Mouse (Mus musculus) lung, adult 2 months (tissue): Measurements from ENCODE around the gene Manba. TPM values are rescaled to one million over a fixed set of nuclear protein-coding genes. Genes with fewer than 3 reads are reported as not detected.
A peak's percentile ranks its signal among the peaks of the same experiment; 100 is the strongest.
"Not testable (repeated sequence)": the region's sequence is repeated elsewhere in the genome, so short reads cannot be mapped to it uniquely, and the experiment has no call there.

Experiments used
- DNase-seq: peaks from one replicate; pipeline ENCODE4 v3.0.0; 2022
- H3K4me1 ChIP-seq: fragments of 200-500 bp; 2 replicates; pipeline ENCODE4 v1.6.1; 2011; ENCODE audit warnings: low read length; ENCODE audit not compliant: control insufficient read depth, insufficient read depth
- H3K4me3 ChIP-seq: fragments of 200-500 bp; replicated peaks from 2 replicates; pipeline ENCODE3; 2011; ENCODE audit warnings: low read depth, mild to moderate bottlenecking, control low read depth, low read length; ENCODE audit errors: extremely low read depth
- CTCF ChIP-seq: fragments of 200-500 bp; IDR thresholded peaks from 2 replicates; pipeline ENCODE4 v1.5.1; 2011; ENCODE audit warnings: mild to moderate bottlenecking, low read length, control low read depth; ENCODE audit not compliant: insufficient read depth
- POLR2A ChIP-seq: fragments of 200-500 bp; IDR thresholded peaks from 2 replicates; pipeline ENCODE4 v1.6.1; 2011; ENCODE audit warnings: low read depth, mild to moderate bottlenecking, control low read depth, low read length, borderline replicate concordance; ENCODE audit errors: extremely low read depth
- WGBS: fragments of 180-500 bp; shearing (Covaris S2); methylation state at CpG from one replicate; pipeline ENCODE4 v1.1.7; 2018; 5-methylcytosine and 5-hydroxymethylcytosine counted together
- polyA plus RNA-seq: library from polyadenylated mRNA; depleted of rRNA; stranded (reverse); fragments of >200 nt; gene quantifications from 2 replicates; pipeline ENCODE4 v1.2.3, GENCODE M21; 2012

The Manba gene
- polyA plus RNA-seq, 1 experiment = 9.8 TPM

- 83% methylated on average over 3 of the region's 3 CpGs for WGBS
- H3K4me1 ChIP-seq = peaks cover 2% of the 10 kb centered on the region
- DNase-seq = no peak
- H3K4me3 ChIP-seq = no peak overlapping the region
- no peak for TF ChIP-seq POLR2A
- TF ChIP-seq CTCF = no peak
These were observed 3.8 kb upstream of the Manba start for GRCm38 (mm10) chr3:135481608-135482007.

- not testable (repeated sequence) for DNase-seq, H3K4me3 ChIP-seq, H3K4me1 ChIP-seq
- 87% methylated on average over 15 of the region's 15 CpGs for WGBS
These were observed 761 bp upstream of the Manba start for GRCm38 (mm10) chr3:135484650-135485049.

- peak overlapping the region; percentile 91 for H3K4me3 ChIP-seq
- 3% methylated on average over 9 of the region's 9 CpGs for WGBS
- peaks cover 2% of the 10 kb centered on the region for H3K4me1 ChIP-seq
- TF ChIP-seq CTCF = no peak
- TF ChIP-seq POLR2A = no peak
- DNase-seq = no peak
These were observed 460 bp downstream of the Manba start for GRCm38 (mm10) chr3:135485900-135486241.

- no peak for DNase-seq
- H3K4me3 ChIP-seq = peak overlapping the region; percentile 91
These were observed 940 bp downstream of the Manba start for GRCm38 (mm10) chr3:135486351-135486750.

DNA sequence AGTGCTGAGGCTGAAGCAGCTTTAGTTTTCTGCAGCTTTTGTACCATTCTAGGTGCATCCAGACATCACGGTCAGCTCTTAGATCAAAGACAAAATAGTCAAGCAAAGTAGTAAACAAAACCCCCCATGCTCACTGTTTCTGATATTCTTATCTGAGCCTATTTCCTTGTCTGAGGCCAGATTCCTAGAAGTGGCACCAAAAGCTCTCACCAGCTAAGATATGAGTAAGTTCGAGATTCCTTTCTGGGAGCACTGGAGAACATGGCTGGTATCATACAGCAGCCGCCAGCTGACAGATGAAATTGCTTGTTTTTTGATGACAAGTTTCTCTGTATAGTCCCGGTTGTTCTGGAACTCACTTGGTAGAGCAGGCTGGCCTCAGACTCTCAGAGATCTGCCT lies 2.4 kb downstream of the Manba start:
- TF ChIP-seq POLR2A = no peak
- no peak for TF ChIP-seq CTCF
- Histone ChIP-seq H3K4me3 (no peak overlapping the region), H3K4me1 (peaks cover 2% of the 10 kb centered on the region)
- WGBS = 87% methylated on average over 4 of the region's 4 CpGs
- no peak for DNase-seq

More at GRCm38 (mm10) chr3:135486351-135486750, 940 bp downstream of the Manba start:
- 55% methylated on average over 5 of the region's 5 CpGs for WGBS
- TF ChIP-seq POLR2A (no peak), CTCF (no peak)
- peaks cover 2% of the 10 kb centered on the region for H3K4me1 ChIP-seq

GRCm38 (mm10) chr3:135489865-135490520 lies 4.6 kb downstream of the Manba start:
- no peak for TF ChIP-seq CTCF
- H3K4me1 ChIP-seq = peaks cover 2% of the 10 kb centered on the region
- no peak for DNase-seq
- no peak overlapping the region for H3K4me3 ChIP-seq
- WGBS = 58% methylated on average over 5 of the region's 5 CpGs

GRCm38 (mm10) chr3:135491102-135491501 lies 5.7 kb downstream of the Manba start:
- WGBS = 86% methylated on average over 6 of the region's 6 CpGs
- Histone ChIP-seq H3K4me3 (no peak overlapping the region), H3K4me1 (no peaks in the 10 kb centered on the region)
- no peak for DNase-seq
- no peak for TF ChIP-seq CTCF
- TF ChIP-seq POLR2A = no peak

GRCm38 (mm10) chr3:135493320-135493719 lies 7.9 kb downstream of the Manba start:
- DNase-seq, H3K4me1 ChIP-seq: not testable (repeated sequence)
- 78% methylated on average over 7 of the region's 7 CpGs for whole genome bisulfite sequencing

GRCm38 (mm10) chr3:135497956-135498355 lies 12.5 kb downstream of the Manba start:
- DNase-seq, H3K4me3 ChIP-seq, H3K4me1 ChIP-seq: not testable (repeated sequence)
- WGBS = 90% methylated on average over 4 of the region's 4 CpGs

More at GRCm38 (mm10) chr3:135493320-135493719, 7.9 kb downstream of the Manba start:
- H3K4me3 ChIP-seq = not testable (repeated sequence)

DNA sequence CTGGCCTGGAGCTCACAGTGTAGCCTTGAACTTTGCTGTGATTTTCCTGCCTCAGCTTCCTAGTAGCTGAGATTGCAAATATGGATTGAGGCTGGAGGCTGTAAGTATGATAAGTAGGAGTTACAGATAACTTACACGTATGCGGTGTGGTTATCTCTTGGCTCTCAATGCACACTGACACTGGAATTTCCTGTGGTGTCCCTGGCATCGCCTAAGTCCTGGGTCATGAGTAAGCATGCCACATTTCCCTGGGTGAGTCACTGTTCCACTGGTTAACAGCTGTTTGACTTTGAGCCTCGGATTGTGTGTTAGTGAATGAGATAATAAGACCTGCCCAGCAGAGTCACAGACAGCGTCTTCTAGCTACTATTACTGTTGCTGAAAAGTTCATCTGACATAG lies 13.5 kb downstream of the Manba start:
- TF ChIP-seq CTCF (no peak), POLR2A (no peak)
- no peaks in the 10 kb centered on the region for H3K4me1 ChIP-seq
- WGBS = 45% methylated on average over 5 of the region's 5 CpGs

GRCm38 (mm10) chr3:135503160-135503559 lies 17.7 kb downstream of the Manba start:
- no peak for TF ChIP-seq POLR2A
- no peak for TF ChIP-seq CTCF
- no peak for DNase-seq
- H3K4me3 ChIP-seq = no peak overlapping the region
- no peaks in the 10 kb centered on the region for H3K4me1 ChIP-seq
- WGBS = 65% methylated on average over 5 of the region's 5 CpGs

More for the DNA sequence above, 13.5 kb downstream of the Manba start:
- DNase-seq = no peak
- no peak overlapping the region for H3K4me3 ChIP-seq
